Mouse (Mus musculus) E14TG2a.4 (cell line): ENCODE data around the gene Dnajc17.

Experiments used
- CTCF ChIP-seq: conservative IDR thresholded peaks from 2 replicates; pipeline ENCODE4 v1.5.1; 2014; ENCODE audit warnings: low read length
- NANOG ChIP-seq: IDR thresholded peaks from 2 replicates; pipeline ENCODE4 v1.6.1; 2014; ENCODE audit warnings: borderline replicate concordance, low read length, mixed read lengths

GRCm38 (mm10) chr2:119208344-119209175 lies at the start of gene Dnajc17, which contains the start of gene Zfyve19:
- TF ChIP-seq CTCF = no peak
- no peak for TF ChIP-seq NANOG
